In genomic region chr11:8445915-8446356, GRCm38 (mm10) we compare ENCODE assay signal across 8 mouse cellular contexts.
DNase-seq lines count a peak whose midpoint lies in the region; ATAC-seq and TF ChIP-seq lines count a peak whose summit lies in the region.

No protein-coding gene starts in this region.

- 71% methylated on average over 8 of the region's 8 CpGs for WGBS in hindbrain, embryonic 11.5 days
- WGBS in hindbrain, embryonic 10.5 days: 74% methylated on average over 8 of the region's 8 CpGs
- 17% methylated on average over 8 of the region's 8 CpGs for WGBS in kidney, adult 2 months

- H3K27me3 ChIP-seq in hindbrain, embryonic 11.5 days (ENCODE audit: control insufficient read depth, insufficient read depth, low read length): no peaks in the 10 kb centered on the region
- H3K27me3 ChIP-seq in hindbrain, embryonic 10.5 days (ENCODE audit: insufficient read depth, poor library complexity, severe bottlenecking): no peaks in the 10 kb centered on the region
- no peaks in the 10 kb centered on the region for H3K27me3 ChIP-seq in kidney, adult 2 months (replicated peaks; ENCODE audit: control insufficient read depth, insufficient read depth, low read length)

- H3K27ac ChIP-seq in hindbrain, embryonic 11.5 days (ENCODE audit: low read depth, low read length): no peak overlapping the region
- H3K27ac ChIP-seq in hindbrain, embryonic 10.5 days: no peak overlapping the region
- H3K27ac ChIP-seq in kidney, adult 2 months (ENCODE audit: insufficient read depth, low read depth, low read length): peak overlapping the region; percentile 61

- TF ChIP-seq CTCF in kidney, adult 2 months (conservative IDR thresholded peaks at IDR 0.05; ENCODE audit: insufficient read depth, insufficient read length, low read depth, low read length): no peak

- intact Hi-C loops in gastrocnemius, postnatal 14 days (cut with DNase I; ENCODE audit: low total_unique reads): no loop called here
- intact Hi-C loops in left cerebral cortex, postnatal 4 days (cut with DNase I): no loop called here

- ATAC-seq in hindbrain, embryonic 11.5 days (ENCODE audit: low FRiP score): no peak
- ATAC-seq in granulocyte monocyte progenitor cell, adult 5-6 weeks (replicated peaks; ENCODE audit: poor library complexity, severe bottlenecking): no peak

- no peak overlapping the region for H3K4me2 ChIP-seq in hindbrain, embryonic 11.5 days (replicated peaks; ENCODE audit: low read depth, low read length)

- H3K9me3 ChIP-seq in hindbrain, embryonic 11.5 days (ENCODE audit: control insufficient read depth, low read length): no peaks in the 10 kb centered on the region
- no peaks in the 10 kb centered on the region for H3K9me3 ChIP-seq in hindbrain, embryonic 10.5 days

- H3K36me3 ChIP-seq in hindbrain, embryonic 11.5 days (ENCODE audit: control insufficient read depth, insufficient read depth, low read length): 0 out of 2 replicates have a peak, but pooled peaks cover 2% of the 10 kb centered on the region
- H3K36me3 ChIP-seq in hindbrain, embryonic 10.5 days: peaks cover 44% of the 10 kb centered on the region
- peaks cover 4% of the 10 kb centered on the region for H3K36me3 ChIP-seq in kidney, adult 2 months (ENCODE audit: control insufficient read depth, insufficient read depth, low read length)

- DNase-seq in hindbrain, embryonic 11.5 days (ENCODE audit: low spot score): peak; percentile 4
- DNase-seq in hindbrain, embryonic 10.5 days (ENCODE audit: low spot score): no peak
- DNase-seq in brain, adult 2 months (ENCODE audit: low read depth, low spot score): peak; percentile 92
- DNase-seq in gastrocnemius, postnatal 14 days: peak; percentile 66
- DNase-seq in kidney, adult 2 months: peak; percentile 81
- peak; percentile 90 for DNase-seq in left cerebral cortex, postnatal 4 days
- peak; percentile 83 for DNase-seq in right cerebral cortex, adult 18-20 months

- no peak overlapping the region for H3K4me3 ChIP-seq in hindbrain, embryonic 11.5 days (ENCODE audit: low read depth, low read length)
- no peak overlapping the region for H3K4me3 ChIP-seq in hindbrain, embryonic 10.5 days
- H3K4me3 ChIP-seq in kidney, adult 2 months (ENCODE audit: insufficient read depth, low read depth, low read length): no peak overlapping the region

- TF ChIP-seq POLR2A in kidney, adult 2 months (IDR thresholded peaks at IDR 0.05; ENCODE audit: low read depth, low read length): no peak

- no peaks in the 10 kb centered on the region for H3K4me1 ChIP-seq in hindbrain, embryonic 11.5 days (replicated peaks; ENCODE audit: control insufficient read depth, insufficient read depth, low read length)
- peaks cover 11% of the 10 kb centered on the region; the same call in 1 of the 2 replicates for H3K4me1 ChIP-seq in hindbrain, embryonic 10.5 days (replicated peaks)
- no peaks in the 10 kb centered on the region for H3K4me1 ChIP-seq in kidney, adult 2 months (ENCODE audit: control insufficient read depth, insufficient read depth, low read length)

- H3K9ac ChIP-seq in hindbrain, embryonic 11.5 days (ENCODE audit: low read depth, low read length): no peak overlapping the region
